Mouse (Mus musculus) monocyte, adult 2 months (primary cell): Measurements from ENCODE around the gene Sf3b3.

Experiments
- DNase-seq, 2 experiments: peaks; one replicate each; pipeline ENCODE4 v3.0.0; 2022; ENCODE audit warnings: low spot score in 2 of 2, low read depth in 1 of 2

Sf3b3 gene

GRCm38 (mm10) chr8:110776335-110776734, 70.3 kb downstream of the Sf3b3 start:
- no peak for DNase-seq

DNA sequence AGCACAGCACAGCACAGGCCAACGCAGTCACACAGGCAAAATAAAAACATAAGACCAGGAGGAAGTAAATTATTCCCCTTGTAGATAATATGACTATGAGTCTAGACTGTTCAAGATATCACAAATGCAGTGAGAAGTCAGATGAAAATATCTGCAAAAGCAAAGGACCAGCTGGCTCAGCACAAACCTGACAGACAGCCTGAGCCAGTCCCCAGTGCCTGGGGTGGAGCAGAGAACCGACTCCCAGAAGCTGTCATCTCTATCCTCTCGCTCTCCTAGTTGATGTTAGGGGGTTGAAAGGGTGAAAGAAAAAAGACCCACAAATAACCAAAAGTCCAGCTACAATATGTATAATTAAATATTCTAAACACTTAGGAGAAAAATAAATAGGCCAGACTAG, 70.9 kb downstream of the Sf3b3 start:
- no peak for DNase-seq

DNA sequence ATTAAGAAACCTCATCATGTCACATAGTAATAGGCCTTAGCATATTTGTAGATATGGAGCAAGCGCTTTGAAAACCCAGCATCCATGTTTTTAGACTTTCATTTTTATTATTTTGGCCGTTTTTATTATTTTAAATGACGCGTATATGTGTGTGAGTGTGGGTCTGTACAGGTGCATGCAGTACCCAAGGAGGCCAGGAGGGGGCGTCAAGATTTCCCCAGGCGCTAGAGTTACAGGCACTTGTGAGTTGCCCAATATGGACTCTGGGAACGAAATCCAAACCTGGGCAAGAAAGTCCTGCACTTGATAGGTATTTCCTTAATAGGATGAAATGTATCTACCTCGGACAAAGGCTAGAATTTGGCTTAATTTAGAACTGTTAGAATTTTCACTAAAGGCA, 71.3 kb downstream of the Sf3b3 start:
- DNase-seq = no peak

DNA sequence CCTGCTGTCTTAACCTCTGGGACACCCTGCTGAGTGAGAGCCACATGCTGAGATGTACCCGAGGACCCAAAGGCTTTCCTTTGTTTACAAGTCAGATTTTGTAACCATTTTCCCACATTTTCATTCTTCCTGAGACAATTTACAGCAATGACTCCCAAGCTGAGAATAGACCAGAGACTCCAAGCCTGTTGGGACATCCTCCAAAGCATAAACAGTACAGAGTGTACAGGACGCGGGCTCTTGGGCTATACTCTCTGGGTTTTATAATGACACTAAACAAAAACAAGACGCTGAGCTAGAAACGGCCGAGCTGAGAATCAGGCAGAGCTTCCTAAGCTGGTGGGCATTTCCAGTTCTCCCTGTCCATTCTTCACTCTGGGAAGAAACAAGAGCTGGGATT, 71.9 kb downstream of the Sf3b3 start:
- no peak for DNase-seq

- DNase-seq = no peak
These were observed 72.5 kb downstream of the Sf3b3 start for GRCm38 (mm10) chr8:110774047-110774446.

DNA sequence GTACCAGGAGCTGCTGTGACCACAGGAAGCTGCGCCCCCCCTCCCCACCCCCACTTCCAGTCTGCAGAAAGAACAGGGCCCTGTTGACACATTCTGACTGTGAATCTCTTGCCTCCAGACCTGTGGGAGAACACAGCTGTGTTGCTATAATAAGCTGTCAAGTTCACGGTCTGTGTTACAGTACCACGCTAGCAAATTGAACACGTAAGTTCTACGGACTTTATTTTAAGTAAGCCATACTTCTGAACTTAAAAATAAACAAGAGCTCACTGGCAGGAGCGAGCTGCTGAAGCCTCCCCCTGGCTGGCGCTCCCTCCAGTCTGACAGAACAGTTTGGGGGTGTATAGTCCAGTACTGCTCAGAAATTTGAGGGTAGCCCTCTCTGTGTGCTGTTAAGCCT, 74.1 kb downstream of the Sf3b3 start:
- no peak for DNase-seq

DNA sequence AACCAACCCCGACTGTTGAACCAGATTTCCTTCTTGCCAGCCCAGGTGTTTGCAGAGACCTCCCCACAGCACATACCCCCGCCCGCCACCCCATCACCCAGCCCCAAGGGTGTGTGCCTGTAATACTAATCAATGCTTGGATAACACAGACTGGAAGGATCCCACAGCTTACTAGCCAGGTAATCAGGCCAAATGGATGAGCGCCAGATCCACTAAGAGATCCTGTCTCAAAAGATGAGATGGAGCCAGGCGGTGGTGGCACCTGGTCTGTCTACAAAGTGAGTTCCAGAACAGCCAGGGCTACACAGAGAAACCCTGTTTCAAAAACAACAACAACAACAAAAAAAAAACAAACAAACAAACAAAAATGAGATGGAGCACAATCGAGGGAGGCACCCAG, 79.3 kb downstream of the Sf3b3 start:
- DNase-seq = no peak

DNA sequence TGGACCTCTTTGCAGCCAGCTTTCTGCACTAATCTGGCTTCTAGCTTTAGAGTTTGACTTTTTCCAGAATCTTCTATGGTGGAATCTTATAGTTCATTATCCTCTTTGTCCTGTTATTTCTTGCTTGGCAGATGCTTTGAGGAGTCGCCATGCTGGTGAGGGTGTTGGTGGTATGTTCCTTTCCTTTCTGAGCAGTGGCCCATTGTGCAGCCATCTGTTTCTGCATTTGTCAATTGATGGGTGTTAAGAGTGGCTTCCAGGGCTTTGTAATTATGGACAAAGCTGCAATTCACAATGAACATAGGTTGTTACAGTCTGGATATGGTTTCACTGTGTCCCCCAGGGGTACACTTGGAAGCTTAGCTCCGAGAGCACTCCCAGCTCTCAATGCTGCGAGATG, 81.9 kb downstream of the Sf3b3 start:
- DNase-seq = no peak

DNA sequence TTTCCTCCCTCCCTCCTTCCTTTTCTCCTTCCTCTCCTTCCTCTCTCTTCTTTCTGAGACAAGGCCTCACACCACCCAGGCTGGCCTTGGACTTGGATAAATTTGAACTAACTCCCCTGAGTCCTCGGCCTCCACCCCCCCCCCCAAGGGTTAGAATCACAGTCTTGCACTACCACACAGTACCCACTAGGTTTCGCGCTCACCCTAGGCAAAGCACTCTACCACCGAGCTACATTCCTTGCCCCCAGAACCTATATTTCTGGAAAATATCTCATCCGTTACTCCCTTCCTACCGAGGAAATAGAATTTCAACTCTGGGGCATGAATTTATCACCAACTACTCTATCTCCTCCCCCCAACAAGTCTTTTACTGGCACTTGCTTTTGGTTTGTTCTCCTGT, 84.6 kb downstream of the Sf3b3 start:
- DNase-seq = no peak

DNA sequence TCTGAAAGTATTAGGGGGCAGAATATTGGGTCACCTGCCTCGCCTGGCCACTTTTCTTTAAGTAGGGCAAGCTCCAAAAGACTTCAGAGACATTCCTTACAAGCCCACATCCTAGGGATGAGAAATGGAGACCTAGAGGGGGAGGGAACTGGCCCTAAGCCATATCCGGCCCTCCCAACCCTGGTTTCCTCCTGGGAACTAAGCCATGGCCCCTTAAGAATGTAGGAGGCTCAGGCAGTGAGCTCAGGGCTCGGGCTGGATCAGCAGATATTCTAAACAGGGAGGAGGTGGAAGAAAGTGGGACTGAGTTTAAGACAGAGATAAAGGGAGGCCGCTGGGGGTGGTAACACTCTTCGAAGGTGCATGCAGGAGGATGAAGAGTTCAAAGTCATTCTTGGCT, 85.4 kb downstream of the Sf3b3 start:
- no peak for DNase-seq

- DNase-seq = no peak
These were observed 86.2 kb downstream of the Sf3b3 start for GRCm38 (mm10) chr8:110760280-110760940.
